Mouse (Mus musculus) R1 (cell line): ENCODE results near the gene Ppp1r16b.

Source experiments
- DNase-seq: peaks from one replicate; pipeline ENCODE4 v3.0.0-alpha.2; 2018; ENCODE audit warnings: low read depth, low spot score

Gene Ppp1r16b

DNA sequence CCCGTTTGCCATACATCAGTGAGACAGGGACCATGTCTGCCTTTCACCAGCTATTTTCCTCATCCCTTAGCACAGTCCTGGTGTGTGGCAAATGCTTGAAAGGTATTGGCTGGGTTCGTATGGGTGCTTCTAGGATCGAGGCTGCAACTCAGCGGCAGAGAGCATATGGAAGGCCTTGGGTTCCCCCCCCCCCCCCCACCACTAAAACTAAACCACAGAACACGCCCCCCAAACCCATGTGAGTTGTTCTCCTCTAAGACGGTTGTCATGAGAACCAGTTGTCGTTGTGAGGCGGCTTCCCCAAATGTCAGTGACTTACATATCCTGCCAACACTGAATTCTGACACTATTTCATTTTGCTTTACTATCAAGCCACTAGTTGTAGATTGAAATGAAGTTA is 24.9 kb downstream of the Ppp1r16b start:
- no peak for DNase-seq

DNA sequence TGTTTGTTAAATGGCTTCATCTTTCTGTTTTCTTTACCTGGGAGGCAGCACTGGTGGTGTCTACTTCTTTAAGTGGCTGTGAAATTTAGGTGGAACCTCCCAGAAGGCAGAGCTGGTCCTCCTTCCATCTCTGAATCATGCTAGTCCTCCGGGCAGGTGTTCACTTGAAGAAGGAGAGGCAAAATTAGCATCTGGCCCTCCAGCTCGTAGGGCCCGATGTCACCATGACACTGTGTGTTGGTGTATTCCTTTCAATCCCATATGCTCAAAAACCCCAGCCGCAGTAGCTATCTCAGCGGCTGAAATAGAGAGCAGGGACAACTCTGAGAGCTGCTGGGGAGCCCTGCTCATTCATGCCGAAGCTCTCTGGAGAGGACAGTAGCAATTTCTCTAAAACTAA is 27.0 kb downstream of the Ppp1r16b start:
- DNase-seq = no peak

DNA sequence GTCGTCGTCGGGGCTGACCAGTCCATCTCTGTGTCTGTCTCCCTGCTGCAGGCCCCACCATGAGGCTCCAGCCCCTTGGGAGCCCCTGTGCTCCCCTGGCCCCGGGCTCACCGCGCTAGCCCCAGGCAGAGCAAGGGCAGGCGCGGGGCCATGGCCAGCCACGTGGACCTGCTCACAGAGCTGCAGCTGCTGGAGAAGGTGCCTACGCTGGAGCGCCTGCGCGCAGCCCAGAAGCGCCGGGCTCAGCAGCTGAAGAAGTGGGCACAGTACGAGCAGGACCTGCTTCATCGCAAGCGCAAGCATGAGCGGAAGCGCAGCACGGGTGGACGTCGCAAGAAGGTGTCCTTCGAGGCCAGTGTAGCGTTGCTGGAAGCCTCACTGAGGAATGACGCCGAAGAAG is 30.6 kb downstream of the Ppp1r16b start:
- no peak for DNase-seq

DNA sequence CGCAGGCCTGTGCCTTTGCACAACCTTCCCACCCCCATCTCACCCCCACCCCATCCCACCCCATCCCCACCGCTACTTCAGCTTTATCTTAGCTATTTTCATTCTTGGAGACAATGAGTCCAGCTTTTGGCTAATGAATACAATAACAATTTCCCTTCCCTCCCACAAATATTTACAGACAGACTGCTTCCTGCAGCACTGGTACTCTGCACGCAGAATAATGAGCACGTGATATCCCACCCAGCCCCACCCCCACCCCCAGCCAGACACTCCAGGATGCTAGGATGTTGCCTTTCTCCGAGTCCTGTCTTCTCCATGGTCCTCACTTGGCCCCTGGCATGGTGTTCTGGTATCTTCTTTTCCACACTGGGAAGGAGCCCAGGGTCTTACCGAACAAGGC is 31.3 kb downstream of the Ppp1r16b start:
- DNase-seq = no peak

DNA sequence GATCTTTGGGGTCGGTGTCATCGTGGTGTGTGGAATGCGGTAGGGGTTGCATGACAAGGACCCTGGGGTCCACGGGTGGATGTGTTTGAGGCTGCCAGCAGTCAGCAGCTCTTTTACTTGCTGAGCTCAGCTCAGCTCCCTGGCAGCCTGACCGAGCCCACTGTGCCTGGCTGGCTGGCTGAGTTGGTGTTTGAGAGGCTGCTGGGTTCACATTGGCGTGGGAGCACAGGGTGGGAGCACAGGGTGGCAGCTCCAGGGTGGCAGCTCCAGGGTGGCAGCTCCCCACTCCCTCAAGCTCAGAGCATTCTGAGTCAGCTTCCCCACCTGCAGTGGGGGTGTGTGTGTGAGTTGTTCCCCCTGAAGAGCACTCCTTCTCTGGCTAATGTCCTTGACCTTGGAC is 34.7 kb downstream of the Ppp1r16b start:
- no peak for DNase-seq

DNA sequence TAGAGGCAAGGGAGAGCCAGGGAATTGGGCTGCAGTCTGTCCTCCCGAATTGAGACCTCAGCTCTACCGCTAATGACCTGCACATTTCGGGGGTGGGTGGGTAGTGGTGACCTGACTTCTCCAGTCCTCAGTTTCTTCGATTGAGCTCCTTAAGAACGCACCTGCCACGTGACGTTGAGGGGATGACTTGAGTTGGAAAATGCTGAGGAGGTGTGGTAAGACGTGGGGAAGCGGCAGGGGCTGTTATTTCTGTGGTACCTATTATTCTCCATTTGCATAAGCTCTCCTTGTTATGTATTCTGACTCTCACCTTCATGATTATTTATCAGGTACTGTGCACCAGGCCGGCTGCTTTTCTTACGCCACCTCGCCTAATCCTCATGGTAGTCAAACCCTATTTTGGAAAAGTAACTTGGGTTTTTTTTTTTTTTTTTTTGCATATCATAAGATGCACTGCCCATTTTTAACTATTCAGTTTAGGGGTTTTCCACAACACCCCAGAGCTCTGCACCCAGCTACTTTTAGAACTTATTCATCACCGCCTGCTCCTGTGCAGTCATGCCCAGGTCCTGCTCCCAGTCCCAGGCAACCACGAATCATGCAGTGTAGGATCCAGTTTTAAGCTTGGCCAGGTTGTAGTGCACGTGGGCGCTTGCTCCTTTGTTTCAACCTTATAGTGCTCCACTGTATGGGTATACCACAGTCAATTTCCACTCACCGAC is 35.5 kb downstream of the Ppp1r16b start:
- DNase-seq = no peak

DNA sequence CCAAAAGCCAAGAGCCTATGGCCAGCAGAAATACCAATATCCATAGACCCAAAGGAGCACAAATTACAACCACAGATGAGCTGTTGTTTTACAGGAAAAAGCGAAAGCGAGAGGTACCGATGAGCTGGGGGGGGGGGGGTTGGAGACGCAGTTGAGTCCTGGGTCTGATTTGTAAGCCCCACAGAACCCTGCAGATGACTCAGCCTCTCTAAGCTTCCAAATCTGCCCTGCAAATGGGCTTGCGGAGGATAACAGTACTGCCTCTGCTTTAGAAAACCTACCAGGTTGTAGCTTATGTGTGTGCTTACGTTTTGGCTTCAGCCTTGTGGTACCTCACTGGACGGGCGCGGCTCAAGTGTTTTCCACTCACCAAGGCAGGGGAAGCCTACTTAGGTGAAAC is 36.3 kb downstream of the Ppp1r16b start:
- no peak for DNase-seq

DNA sequence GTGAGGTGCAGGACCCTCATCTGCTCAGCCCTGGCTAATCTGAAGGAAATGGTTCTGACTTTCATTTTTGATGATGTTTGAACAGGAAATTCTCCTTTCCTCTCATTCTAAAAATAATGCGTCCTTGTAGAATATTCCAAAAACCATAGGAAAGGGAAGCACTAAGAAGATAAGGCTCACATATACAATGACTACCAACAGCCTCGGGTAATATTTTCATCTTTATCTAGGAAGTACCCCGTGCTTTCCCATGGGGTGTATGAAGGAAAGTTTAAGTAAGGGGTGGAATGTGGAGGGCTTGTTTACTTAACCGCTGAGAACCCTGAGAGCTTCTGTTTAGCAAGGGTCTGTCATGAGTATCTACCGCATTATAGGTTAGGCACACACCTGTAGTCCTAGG is 37.0 kb downstream of the Ppp1r16b start:
- DNase-seq = no peak

DNA sequence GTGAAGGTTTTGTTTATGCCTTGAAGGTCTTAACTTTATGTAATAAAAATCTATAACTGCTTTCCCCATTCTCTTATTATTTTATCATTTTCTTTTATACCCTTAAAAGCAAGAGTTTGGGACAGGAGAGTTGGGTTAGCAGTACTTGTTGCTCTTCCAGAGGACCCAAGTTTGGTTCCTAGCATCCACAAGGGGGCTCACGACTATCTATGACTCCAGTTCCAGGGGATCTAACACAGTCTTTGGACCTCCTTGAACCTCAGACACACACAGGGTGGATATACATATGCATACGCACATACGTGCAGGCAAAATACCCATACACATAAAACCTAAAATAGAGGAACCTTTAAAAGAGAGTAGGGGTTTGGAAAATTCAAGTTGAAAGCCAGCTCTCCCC is 39.5 kb downstream of the Ppp1r16b start:
- no peak for DNase-seq

DNA sequence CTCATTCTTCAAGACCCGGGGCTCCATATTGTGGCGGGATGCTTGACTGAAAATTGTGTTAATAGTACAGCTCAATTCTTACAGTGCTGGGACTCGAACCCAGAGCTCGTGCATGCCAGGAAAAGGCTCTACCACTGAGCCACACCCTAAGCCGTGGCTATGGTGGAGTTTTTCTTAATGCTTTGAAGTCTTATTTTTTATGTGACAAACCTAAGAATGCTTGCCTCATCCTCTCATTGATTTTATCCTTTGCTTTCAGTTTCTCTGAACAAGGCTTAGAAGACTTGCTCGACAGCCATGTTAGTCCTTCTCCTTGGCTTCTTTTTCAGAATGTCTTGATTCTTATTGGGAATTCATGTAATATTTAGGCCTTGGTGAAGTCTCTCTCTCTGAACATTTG is 40.3 kb downstream of the Ppp1r16b start:
- no peak for DNase-seq

DNA sequence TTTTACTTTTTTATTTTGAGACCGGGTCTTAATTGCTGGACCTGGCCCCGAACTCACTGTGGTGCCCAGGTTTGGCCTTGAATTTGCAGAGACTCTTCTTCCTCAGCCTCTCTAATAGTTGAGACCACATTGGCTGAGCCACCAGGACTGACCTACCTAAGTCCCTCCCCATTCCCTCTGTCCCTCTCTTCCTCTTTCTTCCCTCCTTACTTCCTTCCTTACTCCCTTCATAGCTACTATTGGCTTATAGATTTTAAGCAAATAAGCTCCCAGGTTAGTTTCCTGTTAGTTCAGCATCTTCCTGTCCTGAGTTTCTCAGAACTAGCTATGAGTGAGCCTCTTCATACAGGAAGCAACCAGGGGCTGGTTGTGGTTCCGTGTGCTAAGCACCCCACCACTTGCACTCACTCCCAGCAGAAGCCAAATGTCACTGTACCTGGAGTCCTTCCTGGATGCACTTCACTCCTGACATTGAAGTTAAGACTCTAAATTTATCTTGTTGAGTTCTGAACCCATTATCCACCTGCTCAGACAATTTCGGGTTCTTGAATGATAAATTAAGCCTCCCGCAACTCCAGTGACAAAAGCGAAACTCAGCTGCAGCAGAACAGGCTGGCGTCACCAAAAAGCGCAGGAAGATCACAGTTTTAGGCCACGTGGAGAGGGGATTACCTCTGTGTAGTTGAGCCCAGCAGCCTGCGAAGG is 41.7 kb downstream of the Ppp1r16b start:
- DNase-seq = no peak

DNA sequence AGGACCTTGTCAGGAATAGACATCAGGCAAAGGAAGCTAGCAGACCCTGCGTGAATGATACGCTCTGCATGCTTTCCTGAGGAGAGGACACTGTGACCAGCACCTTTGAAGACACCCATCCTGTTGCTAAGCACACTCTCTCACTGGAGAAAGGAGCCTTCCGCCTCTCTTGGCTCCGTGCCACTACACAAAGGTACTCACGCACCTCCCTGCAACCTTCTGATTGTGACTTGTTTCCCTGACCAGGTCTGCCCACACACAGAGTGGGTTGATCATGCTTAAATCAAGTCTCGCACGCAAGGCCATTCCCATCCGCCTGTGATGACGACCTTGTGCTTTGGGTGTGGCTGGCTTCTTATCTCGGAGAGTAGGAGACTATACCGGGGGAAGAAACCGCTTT is 42.9 kb downstream of the Ppp1r16b start:
- DNase-seq = no peak

DNA sequence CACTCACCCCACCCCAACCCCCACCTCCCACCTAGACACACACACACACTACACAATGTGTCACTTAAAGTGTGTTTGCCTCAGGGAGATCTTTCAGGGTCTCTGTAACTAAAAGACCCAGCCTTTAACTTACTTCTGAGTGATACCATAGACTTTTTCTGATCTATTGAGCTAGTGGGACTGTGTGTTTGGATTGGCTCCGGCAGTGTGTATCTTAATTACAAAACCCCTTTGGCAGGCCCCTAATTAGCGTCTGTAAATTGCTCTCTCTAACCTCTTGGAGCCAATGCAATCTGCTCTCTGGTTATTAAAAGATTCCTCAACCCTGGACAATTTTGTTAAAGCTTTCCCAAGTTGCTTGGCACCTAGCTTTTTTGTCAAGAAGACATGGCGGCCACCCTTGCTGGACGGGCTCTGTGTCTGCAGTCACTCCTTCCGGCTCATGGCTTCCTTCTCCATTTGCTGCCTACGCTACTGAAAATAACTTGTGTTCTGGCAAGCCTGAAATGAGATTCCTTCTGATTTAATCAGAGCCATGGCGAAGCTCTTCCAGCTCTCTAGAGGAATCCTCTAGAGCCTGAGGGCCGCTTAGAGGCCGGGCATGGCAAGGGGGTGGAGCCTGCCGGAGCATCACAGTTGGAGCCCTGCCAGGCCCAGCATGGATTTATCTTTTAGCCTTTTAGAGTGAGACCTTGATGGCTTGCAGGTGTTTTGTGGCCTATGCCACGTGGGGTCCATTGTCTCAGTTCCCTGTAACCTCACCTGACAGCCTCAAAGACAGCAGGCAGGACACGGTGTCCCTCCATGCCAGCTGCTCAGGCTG is 46.9 kb downstream of the Ppp1r16b start:
- DNase-seq = peak; percentile 40

DNA sequence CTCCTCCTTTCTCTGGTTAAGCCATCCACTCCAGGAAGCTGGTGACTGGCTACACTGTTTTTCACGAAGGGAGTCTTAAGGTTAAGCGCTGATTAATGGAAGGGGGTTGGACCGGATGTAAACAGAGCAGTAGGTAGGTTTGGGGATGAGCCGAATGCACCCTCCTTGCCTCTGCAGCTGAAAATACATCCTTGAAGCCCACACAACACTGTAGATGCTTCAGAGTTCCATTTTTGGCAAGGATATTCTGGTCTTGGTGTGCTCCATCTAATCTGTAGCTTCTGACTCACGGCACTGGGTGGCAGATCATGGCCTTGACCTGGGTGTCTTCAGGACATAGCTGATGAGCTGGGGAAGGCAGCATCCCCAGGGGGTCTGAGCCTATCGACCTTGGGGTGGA is 49.6 kb downstream of the Ppp1r16b start:
- peak; percentile 53 for DNase-seq

DNA sequence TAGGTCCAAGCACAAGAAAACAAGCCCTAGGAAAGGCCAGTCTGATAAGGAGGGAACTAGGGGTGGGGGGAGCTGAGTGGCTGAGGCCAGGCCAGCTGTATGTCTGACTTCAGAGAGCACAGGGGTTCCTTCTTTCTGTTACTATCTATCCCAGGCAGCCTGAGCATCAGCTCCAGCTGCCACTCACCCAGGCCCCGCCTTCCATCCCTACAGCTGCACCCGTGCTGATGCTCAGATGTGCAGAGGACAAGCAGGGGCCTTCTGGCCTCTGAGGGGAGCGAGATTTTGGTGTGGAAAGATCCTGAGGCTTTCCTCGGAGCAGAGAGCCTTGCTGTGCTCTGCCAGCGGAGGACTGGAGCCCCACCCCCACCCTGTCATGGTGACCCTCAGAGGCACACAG is 50.9 kb downstream of the Ppp1r16b start:
- DNase-seq = no peak

DNA sequence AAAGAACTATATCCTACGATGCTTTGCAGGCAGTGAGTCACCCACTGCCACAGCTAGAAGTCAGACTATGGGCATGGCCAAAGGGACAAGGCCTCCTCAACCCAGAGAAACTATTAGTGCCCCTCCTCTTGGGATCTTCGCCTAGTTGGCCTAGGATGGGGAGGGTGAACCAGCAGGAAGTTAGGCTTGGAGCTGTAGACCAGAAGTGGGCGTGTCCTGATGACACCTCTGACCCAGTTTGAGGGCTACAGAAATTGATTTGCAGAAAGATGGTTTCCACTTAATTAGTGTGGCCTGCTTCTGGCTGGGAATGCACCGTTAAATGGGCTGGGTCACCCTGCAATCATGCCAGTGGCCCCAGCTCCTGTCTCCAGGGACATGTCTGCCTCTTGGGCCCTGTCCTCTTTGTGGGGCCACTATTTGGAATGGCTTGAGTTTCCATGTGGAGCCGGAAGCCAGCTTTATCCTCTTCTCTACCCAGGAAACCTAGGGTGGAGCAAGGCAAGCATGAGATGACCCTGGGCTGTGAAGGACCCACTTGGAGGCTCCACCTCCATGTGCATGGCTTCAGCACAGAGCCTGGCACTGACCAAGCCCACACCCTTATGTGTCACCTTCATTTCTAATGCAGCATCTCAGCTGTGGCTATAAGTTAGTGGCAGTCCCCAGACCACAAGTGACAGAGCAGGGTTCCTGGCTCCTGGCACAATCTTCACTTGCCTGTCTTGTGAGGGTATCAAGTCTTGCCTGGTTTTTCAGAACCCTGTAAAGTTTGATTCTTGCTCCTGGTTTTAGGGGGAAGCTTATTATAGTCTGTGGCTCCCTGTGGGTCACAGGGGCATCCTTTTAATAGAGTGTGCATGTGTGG is 52.6 kb downstream of the Ppp1r16b start:
- DNase-seq = no peak

DNA sequence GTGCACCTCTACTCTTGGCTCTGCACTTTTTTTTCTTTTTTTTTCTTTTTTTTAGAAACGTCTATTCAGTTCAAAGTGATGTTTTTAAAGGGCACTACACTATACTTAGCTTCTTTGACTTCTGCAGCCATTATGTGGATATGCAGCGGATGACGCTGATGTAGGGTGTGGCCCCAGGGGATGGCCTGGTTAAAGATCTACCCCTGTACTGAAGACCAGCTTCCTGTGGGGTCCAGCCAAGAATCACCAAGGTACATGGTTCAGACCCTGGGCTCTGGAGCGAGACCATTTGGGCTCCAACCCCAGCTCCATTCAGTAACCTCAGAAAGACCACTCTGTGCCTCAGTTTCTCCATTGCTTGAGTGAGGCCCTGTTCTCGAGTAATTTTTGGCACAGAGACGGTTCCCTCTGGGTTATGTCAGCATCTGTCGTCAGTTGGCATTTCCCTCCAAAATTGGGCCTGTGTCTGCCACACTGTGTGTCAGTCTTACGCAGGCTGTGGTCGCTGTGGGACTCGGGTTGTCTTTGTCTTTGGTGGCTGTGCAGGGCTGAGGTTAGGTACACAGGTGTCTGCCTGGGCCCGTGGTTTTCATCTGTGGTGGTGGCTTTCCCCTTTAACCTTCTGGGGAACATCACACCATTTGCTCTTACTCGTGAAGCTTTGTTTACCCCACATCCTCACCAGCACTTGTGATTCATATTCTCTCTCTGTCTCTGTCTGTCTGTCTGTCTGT is 53.8 kb downstream of the Ppp1r16b start:
- DNase-seq = no peak

DNA sequence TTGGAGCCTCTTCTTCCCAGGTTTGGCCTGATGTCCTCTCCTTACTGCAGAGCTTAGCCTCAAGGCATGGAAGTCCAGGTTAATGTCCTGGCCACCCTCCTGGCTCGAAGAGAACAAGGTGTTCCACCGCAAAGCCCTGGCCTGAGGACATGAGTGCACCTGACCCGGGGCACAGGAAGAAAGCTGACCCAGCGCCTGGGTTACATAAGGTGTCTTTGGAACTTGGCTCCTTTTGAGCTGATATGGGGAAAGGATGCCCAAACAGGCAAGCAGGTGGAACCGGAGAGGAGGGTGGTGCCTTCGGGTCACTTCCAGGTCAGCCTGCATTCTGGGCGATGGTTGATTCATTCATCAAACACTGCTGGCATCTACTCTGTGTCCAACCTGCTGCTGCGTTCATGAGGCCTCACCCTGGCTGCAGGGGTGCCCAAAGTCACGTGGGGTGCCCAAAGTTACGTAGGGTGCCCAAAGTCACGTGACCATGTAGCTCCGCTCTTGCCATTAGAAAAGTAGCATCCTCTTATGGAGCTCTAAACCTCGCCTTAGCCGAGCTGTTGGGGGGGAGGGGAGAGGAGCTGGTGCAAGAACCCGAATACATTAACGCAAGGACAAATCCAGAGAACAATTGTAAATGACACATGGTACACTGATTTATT is 55.6 kb downstream of the Ppp1r16b start:
- DNase-seq = no peak

DNA sequence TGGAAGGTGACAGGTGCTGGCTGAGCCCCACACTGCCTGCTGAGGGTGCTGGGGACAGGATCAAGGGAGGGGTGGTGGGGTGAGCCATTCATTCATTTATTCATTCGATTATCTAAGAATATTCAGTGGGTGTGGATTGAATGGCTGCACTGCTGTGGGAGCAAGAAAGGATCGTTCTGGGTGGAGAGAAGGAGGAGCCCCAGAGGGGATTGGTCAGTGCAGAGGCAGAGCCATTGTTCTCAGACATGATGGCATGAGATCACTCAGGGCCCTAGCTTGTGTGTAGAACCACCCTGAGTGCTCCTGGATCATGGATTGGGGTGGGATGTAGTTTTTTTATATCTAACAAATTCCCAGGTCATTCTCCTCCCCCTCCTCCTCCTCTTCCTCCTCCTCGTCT is 56.3 kb downstream of the Ppp1r16b start:
- no peak for DNase-seq

DNA sequence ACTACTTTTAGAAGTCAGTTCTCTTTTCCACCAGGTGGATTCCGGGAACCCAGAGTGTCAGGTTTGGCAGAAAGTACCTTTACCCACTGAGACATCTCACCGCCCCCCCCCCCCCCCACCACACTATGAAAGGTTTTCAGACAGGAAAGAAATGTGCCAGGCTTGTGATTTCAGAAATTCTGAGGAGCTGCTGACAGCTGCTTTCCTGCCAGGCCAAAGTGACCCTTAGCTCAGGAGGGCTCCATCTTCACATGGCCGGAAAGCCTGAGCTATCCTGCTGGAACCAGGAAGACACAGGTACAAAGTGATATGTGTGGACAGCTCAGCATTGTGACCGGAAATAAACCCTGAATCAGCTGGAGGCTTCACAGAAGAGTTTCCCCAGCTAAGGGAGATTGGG is 56.9 kb downstream of the Ppp1r16b start:
- no peak for DNase-seq
